Mouse (Mus musculus): Measurements from ENCODE around the gene Ostm1.

DNA sequence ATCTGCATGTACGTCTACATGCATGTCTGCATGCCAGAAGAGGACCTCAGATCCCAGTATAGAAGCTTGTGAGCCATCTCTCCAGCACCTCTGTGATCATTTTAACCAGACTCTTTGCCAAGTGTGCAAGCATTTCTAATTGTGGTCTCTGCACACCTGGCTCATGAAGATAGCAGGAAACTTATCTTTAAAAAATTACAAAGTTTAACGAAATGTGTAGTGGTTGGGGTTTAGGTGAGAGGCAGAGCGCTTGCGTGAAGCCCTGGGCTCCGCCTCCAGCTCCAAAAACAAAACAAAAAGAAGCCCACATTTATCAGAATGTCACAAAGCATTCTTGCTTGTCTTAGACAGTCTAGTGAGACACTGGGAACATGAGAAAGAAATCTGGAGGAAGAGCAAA, 104.3 kb downstream of the Ostm1 start:
- no peak for TF ChIP-seq TAL1 (IDR thresholded peaks at IDR 0.05; ENCODE audit: low read length)
- no peak for TF ChIP-seq GATA1 (IDR thresholded peaks at IDR 0.05; ENCODE audit: low read length)
